Mouse (Mus musculus) thymus, adult 2 months (tissue): ENCODE measurements around the gene Olfr213. TPM values are rescaled to one million over a fixed set of nuclear protein-coding genes. Genes with fewer than 3 reads are reported as not detected.
"Not testable (repeated sequence)": the region's sequence is repeated elsewhere in the genome, so short reads cannot be mapped to it uniquely, and the experiment has no call there.

Experiments
- DNase-seq: peaks from one replicate; pipeline ENCODE4 v3.0.0; 2021
- H3K27ac ChIP-seq: fragments of 200-500 bp; 2 replicates; pipeline ENCODE4 v1.5.1; 2012; ENCODE audit warnings: low read length, control low read depth; ENCODE audit not compliant: control insufficient read depth, insufficient read depth
- H3K27me3 ChIP-seq: fragments of 200-500 bp; 2 replicates; pipeline ENCODE4 v1.6.1; 2012; ENCODE audit warnings: mild to moderate bottlenecking, low read length, moderate library complexity, mixed read lengths; ENCODE audit not compliant: control insufficient read depth, insufficient read depth
- H3K36me3 ChIP-seq: fragments of 200-500 bp; 2 replicates; pipeline ENCODE4 v1.6.1; 2012; ENCODE audit warnings: mild to moderate bottlenecking, low read length, moderate library complexity; ENCODE audit not compliant: control insufficient read depth, insufficient read depth
- H3K4me1 ChIP-seq: fragments of 200-500 bp; replicated peaks from 2 replicates; pipeline ENCODE4 v1.6.1; 2012; ENCODE audit warnings: low read length; ENCODE audit not compliant: control insufficient read depth, insufficient read depth
- H3K4me3 ChIP-seq: fragments of 200-500 bp; 2 replicates; pipeline ENCODE4 v1.5.1; 2012; ENCODE audit warnings: mild to moderate bottlenecking, low read length, control low read depth, moderate library complexity; ENCODE audit not compliant: control insufficient read depth, insufficient read depth
- CTCF ChIP-seq: fragments of 200-500 bp; IDR thresholded peaks from 2 replicates; pipeline ENCODE4 v1.5.1; 2012; ENCODE audit warnings: mild to moderate bottlenecking, control low read depth, low read length, moderate library complexity, borderline replicate concordance; ENCODE audit not compliant: control insufficient read depth, poor library complexity, insufficient read depth; ENCODE audit errors: extremely low read depth
- POLR2A ChIP-seq: fragments of 200-500 bp; IDR thresholded peaks from 2 replicates; pipeline ENCODE4 v1.6.1; 2012; ENCODE audit warnings: mild to moderate bottlenecking, low read length, control low read depth, moderate library complexity; ENCODE audit not compliant: control insufficient read depth, poor library complexity, insufficient read depth; ENCODE audit errors: extremely low read depth
- WGBS: fragments of 180-500 bp; shearing (Covaris S2); methylation state at CpG from one replicate; pipeline ENCODE4 v1.1.7; 2018; 5-methylcytosine and 5-hydroxymethylcytosine counted together
- polyA plus RNA-seq: library from polyadenylated mRNA; depleted of rRNA; stranded (reverse); fragments of >200 nt; gene quantifications from 2 replicates; pipeline ENCODE4 v1.2.3, GENCODE M21; 2012; rRNA removed

Olfr213 gene
- not detected in 2 replicates for polyA plus RNA-seq

DNA sequence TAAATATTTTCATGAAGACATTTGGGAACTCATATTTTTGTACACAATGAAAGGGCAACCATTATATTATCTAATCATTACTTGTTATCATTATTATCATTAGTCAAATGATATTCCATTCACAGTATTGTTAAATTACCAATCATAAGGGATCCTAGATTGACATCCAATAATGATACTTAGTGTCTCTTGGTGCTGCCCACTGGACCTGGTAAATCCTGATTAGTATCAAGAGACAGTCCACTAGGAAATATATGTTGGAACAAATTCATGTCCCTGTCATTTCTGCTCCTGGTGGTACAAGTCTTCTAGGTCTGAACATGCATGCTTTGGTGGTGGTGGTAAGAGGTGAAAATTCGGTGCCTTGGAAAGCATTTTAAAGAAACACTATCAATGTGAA is at the start of gene Olfr213:
Gene Olfr213, plus strand, starts transcription at position 301 of the 400 bp plus-strand sequence.
- no peak within 1 kb of the TSS for H3K4me3 ChIP-seq
- H3K27me3 ChIP-seq, result no peaks in the 10 kb centered on the region
- no peak for TF ChIP-seq CTCF
- no peak for TF ChIP-seq POLR2A
- no peak within 1 kb of the TSS for H3K27ac ChIP-seq
- no peaks in the 10 kb centered on the region for H3K36me3 ChIP-seq
- H3K4me1 ChIP-seq, result no peaks in the 10 kb centered on the region
- no peak for DNase-seq
- WGBS, result 78% methylated on average over 1 of the region's 1 CpGs

DNA sequence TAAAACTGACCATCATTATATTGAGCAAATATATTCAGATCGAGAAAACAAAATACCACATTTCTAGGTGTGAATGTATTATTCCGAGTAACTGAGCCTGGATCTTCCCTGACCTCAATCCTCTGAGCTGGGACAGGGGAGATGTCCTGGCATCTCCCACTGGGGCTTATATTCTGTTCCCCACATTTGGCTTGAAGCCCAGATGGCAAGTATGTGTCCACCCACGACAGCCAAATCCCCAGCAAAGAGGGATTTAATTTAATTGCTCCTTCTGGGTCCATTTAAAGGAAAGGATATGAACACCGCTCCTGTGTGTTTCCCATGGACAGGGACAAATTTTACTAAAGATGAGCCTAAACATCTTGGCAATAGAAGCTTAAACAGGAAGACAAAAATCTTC is 49.5 kb upstream of the Olfr213 start, which contains the start of gene Olfr211:
Gene Olfr211, plus strand, starts transcription at position 301 of the 400 bp plus-strand sequence.
- no peak within 1 kb of the TSS for H3K4me3 ChIP-seq
- H3K27ac ChIP-seq, result no peak within 1 kb of the TSS
- no peaks in the 10 kb centered on the region for H3K36me3 ChIP-seq
- H3K4me1 ChIP-seq, result no peaks in the 10 kb centered on the region
- TF ChIP-seq POLR2A (no peak), CTCF (no peak)
- WGBS, result 84% methylated on average over 4 of the region's 4 CpGs
- no peaks in the 10 kb centered on the region for H3K27me3 ChIP-seq
- no peak for DNase-seq

DNA sequence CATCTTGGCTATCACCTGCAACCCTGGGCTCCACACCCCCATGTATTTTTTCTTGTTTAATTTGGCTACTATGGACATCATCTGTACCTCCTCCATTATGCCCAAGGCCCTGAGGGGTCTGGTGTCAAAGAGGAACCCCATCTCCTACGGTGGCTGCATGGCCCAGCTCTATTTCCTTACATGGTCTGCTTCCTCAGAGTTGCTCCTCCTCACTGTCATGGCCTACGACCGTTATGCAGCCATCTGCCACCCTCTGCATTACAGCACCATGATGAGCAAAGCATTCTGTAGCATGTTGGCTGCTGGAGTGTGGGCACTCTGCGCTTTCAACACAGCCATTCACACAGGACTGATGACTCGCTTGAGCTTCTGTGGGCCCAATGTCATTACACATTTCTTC is 44.5 kb upstream of the Olfr213 start:
- WGBS, result 82% methylated on average over 5 of the region's 5 CpGs
- H3K36me3 ChIP-seq, result no peaks in the 10 kb centered on the region
- no peak overlapping the region for H3K27ac ChIP-seq
- DNase-seq, result no peak
- no peaks in the 10 kb centered on the region for H3K4me1 ChIP-seq
- H3K27me3 ChIP-seq, result no peaks in the 10 kb centered on the region
- H3K4me3 ChIP-seq, result no peak overlapping the region
- TF ChIP-seq CTCF (no peak), POLR2A (no peak)

DNA sequence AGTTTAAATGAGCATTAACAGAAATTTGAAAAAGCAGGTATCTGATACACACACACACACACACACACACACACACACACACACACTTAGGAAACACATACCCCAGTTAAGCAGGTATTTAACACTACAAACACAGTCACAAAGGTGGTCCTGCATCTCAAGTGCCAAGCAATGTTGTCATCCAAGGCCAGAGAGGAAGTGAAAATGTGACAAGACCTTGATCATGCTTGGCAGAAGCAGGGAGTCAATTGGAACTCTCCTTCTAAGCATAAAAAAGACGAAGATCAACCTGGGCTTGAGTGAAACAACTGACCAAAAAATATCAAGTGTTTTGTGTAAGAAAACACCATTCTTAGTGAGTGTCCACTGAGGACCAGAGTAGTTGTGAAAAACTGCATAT is 42.3 kb upstream of the Olfr213 start:
- Histone ChIP-seq H3K27me3 (no peaks in the 10 kb centered on the region), H3K36me3 (no peaks in the 10 kb centered on the region), H3K27ac (no peak overlapping the region), H3K4me1 (no peaks in the 10 kb centered on the region), H3K4me3 (no peak overlapping the region)
- TF ChIP-seq CTCF, result no peak
- TF ChIP-seq POLR2A, result no peak
- no peak for DNase-seq
- WGBS, result 88% methylated on average over 1 of the region's 1 CpGs

DNA sequence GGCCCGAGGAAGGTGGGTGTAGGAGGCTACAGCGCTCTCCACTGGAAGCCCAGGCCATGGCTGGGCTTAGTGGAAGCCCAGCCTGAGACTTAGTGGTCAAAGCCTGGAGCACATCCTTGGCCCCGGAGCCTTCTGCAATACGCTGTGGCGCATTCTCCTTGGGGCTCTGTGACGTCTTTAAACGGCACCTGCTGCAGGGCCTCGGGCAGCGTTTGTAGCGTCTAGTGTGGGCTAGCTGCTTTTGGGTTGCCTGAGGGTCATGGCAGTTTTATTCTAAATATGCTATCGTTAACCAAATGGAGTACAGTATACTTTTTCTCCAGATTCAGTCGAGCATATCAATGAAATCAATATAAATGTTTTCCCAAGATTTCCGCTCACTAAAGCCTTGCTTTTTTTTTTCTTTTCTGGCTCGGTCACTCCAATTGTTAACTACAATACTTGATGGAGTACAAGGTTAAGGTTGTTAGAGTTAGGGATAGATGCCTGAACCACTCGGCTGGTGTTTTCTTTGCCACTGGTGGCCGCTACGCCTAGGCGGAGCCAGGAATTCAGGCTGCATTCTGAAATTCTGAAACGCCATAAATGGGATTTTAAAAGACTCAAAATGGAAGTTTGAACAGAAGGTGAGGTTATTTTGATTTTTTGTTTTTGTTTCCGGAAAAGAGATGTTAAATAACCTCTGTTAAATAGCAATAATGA is 31.8 kb upstream of the Olfr213 start, which contains the start of gene Olfr212:
Gene Olfr212, plus strand, starts transcription at position 215 of the 702 bp plus-strand sequence.
- H3K4me3 ChIP-seq, H3K4me1 ChIP-seq, DNase-seq, H3K27me3 ChIP-seq, H3K27ac ChIP-seq, H3K36me3 ChIP-seq: not testable (repeated sequence)
- WGBS, result 95% methylated on average over 20 of the region's 20 CpGs

DNA sequence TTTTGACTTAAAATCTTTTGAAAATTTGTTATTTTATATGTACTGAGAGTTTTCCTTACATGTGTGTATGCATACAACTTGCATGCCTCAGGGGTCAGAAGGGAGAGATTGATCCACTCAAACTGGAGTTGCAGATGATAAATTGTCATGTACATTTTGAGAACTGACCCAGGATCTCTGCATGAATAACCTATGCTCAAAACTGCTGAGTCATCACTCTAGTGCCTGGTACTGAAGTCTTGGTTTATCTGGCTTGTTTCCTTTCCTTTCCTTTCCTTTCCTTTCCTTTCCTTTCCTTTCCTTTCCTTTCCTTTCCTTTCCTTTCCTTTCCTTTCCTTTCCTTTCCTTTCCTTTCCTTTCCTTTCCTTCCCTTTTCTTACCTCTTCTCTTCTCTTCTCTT is 23.4 kb upstream of the Olfr213 start:
- no peak for TF ChIP-seq POLR2A
- TF ChIP-seq CTCF, result no peak
- no peaks in the 10 kb centered on the region for H3K36me3 ChIP-seq
- no peak overlapping the region for H3K4me3 ChIP-seq
- no peaks in the 10 kb centered on the region for H3K27me3 ChIP-seq
- no peaks in the 10 kb centered on the region for H3K4me1 ChIP-seq
- no peak for DNase-seq
- no peak overlapping the region for H3K27ac ChIP-seq

DNA sequence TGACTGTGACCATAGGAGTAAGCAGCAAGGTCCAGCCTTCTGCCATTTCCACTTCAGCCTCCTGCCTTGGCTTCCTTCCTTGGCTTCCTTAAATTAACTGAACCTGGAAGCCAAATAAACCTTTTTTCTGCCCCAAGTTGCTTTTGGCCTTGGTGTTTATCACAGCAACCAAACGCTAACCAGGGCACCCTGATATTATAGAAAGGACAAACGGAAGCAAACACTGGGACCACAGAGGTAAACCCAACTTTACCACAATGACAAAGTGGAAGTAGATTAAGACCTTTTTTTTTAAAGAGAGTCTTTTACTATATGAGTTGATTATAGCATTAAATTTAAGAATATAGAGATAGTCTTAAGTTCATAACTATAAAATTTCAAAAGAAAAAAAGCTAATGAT is 4.2 kb downstream of the Olfr213 start:
- H3K4me1 ChIP-seq, result no peaks in the 10 kb centered on the region
- no peak for DNase-seq
- H3K27ac ChIP-seq, result no peak overlapping the region
- no peak overlapping the region for H3K4me3 ChIP-seq
- 13% methylated on average over 2 of the region's 2 CpGs for WGBS
- TF ChIP-seq POLR2A (no peak), CTCF (no peak)
- no peaks in the 10 kb centered on the region for H3K27me3 ChIP-seq
- H3K36me3 ChIP-seq, result no peaks in the 10 kb centered on the region

DNA sequence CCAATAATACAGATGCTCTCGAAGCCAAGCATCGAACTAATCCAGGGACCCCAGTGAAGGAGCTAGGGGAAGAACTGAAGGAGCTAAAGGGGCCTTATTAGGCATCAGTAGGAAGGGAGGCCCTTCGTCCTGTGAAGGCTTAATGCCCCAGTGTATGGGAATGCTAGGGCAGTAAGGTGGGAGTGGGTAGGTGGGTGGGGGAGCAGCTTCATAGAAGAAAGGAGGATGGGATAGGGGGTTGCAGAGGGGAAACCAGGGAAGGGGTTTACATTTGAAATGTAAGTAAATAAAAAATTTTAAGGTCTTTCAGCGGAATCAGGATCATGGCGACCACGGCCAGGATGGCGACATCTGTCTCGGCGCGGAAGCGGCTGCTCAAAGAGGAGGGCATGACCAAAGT is 12.6 kb downstream of the Olfr213 start, which contains the start of gene Gm5580:
Gene Gm5580, plus strand, starts transcription at position 301 of the 400 bp plus-strand sequence.
- not testable (repeated sequence) for H3K27me3 ChIP-seq, DNase-seq
- WGBS, result 98% methylated on average over 11 of the region's 11 CpGs

More for the DNA sequence above, 12.6 kb downstream of the Olfr213 start, which contains the start of gene Gm5580:
- not testable (repeated sequence) for H3K4me3 ChIP-seq, H3K27ac ChIP-seq, H3K36me3 ChIP-seq, H3K4me1 ChIP-seq
